Mouse (Mus musculus) left cerebral cortex, adult 8-10 months (tissue): ENCODE measurements at regions not wholly inside any gene's neighbourhood (a gene's known extent, or its start where the extent isn't known, plus 50 kb on each side); places are given as distances from the start of the nearest gene placed in this dataset.

Experiments used
- DNase-seq, 2 experiments: peaks; one replicate each; pipeline ENCODE4 v3.0.0; 2022; ENCODE audit warnings: low spot score in 2 of 2

- no peak for DNase-seq
These were observed 70.9 kb upstream of the Gas2 start for GRCm38 (mm10) chr7:51790690-51791560.

DNA sequence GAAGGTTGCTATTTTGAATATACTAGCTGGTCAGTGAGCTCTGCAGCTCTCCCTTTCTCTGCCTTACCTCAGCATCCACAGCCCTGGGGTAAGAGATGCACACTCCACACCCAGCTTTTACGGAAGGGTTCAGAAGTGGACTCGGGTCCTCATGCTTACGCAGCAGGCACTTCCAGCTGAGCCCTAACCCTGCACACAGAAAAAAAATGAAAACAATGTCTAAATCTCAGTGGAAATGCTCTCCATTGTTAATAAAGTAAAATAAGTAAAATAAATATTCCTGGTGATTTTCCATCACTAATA is 70.3 kb upstream of the Gas2 start:
- no peak for DNase-seq
